Mouse (Mus musculus) lung, adult 18-20 months (tissue): ENCODE data around the gene Nubp2.

Experiments used
- DNase-seq, 2 experiments: peaks; one replicate each; pipeline ENCODE4 v3.0.0; 2022; ENCODE audit warnings: mixed read lengths in 2 of 2

Nubp2 gene

DNA sequence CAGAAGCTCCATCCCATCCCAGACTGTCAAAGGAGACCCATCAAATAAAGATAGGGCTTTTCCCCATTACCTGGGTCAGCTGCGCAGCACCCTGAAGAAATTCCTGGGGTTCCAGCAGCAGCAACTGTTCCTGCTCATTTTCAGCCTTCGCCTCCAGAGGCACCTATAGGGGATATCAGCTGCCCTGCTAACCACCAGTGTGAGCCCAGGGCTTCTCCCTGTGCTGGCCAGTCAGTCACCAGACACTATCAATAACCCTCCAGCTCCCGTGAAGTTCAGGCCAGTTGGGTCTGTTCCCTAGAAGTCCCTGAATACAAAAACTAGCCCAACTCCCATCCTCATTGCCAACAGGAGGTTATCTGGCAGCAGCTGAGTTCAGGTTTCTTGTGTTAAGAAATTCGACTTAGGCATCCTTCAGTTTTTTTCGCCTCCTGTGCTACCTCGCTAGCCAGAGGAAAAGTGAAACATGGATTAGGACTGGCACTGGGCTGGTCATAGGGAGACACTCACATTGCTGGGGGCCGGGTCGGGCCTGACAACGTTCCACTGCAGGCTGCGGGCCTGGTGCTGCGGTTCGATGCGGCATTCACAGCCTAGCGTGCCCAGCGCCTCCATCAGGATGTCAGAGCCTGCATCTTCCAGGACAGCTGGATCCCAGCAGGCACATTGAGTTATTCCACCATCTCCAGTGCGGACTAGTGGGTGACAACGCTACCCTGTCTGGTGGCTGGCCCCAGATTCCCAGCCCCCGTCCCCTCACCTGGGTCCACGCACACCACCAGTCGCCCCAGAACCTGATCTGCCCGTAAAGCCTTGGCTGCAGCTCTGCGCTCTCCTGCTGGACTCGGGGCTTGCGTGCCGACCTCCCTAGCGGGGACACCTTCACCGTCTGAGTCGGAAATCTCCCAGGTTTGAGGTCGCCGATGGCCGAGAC is 8.2 kb upstream of the Nubp2 start:
- no peak for DNase-seq

- DNase-seq: no peak
Measured at GRCm38 (mm10) chr17:24893276-24893675, 7.1 kb upstream of the Nubp2 start.

DNA sequence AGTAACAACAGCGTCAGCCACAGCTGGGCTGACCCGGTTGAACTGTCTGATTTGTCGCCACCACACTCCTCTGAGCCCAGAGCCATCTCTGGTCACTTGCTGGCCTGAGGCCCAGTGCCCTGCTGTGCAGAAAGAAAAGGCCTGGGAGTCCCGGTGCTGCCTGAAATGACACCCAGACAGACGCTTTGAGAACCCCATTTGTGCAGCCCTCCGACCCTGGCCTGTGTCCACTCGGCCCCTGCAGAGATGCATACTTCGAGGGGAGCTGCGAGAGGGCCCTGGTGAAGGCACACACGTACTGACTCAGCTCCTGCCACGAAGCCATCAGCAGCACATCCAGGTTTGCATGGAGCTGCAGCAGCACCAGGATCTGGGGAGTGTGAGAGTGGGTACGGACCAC is 6.6 kb upstream of the Nubp2 start:
- DNase-seq: no peak

- no peak for DNase-seq
Measured at GRCm38 (mm10) chr17:24891321-24891720, 5.2 kb upstream of the Nubp2 start.

- DNase-seq: no peak
Measured at GRCm38 (mm10) chr17:24890151-24891092, 4.3 kb upstream of the Nubp2 start.

DNA sequence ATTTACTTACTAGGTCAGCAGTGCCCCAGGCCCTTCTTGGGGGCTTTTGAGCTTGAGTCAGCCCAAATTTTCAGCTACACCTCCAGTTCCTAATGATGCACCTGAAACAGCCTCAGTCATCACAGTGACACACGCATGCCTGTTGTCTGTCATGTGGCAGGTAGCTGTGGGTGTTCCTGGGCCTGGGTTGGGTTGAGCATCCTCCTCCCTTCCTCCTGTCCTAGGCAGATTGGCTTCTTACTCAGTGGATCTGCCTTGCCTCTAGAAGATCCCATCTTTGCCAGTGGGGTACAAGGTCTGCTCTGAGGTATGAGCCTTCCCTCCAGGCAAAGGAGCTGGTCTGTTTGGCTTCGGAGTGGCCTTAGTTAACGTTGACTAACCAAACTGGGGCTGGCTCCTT is 2.7 kb upstream of the Nubp2 start:
- no peak for DNase-seq

DNA sequence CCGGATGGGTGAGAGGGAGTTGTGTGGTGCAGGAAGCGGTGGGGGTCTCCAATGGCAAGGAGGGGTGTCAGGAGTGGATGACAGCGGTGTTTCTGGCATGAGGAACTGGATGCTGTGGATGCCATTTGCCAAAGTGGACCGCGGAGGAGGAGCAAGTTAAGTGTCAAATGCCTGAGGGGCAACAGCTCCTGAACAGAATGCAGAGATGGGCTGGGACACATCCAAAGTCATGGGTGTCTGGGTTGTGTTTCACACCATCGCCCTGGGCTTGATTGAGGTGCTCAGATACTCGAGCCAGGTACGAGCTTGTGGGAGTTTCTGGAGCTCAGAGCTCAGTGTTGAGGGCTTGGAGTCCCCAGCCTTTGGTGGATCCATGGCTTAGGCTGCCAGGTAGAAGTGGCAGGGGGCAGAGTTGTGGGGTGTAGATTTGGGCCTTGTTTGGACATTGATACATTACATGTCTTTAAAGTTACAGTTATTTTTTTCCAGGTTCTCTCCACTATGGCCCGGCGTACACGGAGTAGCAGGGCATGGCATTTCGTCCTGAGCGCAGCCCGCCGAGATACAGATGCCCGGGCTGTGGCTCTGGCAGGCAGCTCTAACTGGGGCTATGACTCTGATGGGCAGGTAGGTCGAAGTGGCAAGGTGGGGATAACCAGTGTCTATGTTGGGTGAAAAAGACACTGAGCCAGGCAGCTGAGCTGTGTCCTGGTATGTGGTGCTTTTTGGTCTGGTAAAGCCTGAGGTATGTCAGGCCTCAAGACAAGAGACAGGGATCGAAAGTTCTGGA is 1.3 kb upstream of the Nubp2 start:
- DNase-seq: no peak

GRCm38 (mm10) chr17:24886932-24887271 is 753 bp upstream of the Nubp2 start:
- DNase-seq: no peak

GRCm38 (mm10) chr17:24885356-24886133 is 604 bp downstream of the Nubp2 start:
- no peak for DNase-seq

DNA sequence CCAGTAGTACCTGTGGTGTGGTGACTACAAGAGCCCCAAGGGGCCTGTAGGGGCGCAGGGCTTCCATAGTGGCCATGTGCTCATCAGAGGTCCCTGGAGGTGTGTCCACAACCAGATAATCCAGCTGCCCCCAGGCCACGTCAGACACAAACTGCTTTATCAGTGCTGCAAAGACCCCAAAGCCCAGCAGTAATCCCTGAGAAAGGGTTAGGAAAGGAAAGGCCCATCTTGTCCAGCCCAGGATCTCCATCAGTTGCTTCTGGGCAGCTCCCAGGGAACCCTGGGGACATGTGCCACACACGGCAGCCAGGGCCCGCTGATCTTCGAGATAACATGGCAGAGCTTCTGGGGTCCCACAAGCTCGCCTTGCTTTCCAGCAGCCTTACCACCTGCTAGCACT is 1.8 kb downstream of the Nubp2 start:
- no peak for DNase-seq

DNA sequence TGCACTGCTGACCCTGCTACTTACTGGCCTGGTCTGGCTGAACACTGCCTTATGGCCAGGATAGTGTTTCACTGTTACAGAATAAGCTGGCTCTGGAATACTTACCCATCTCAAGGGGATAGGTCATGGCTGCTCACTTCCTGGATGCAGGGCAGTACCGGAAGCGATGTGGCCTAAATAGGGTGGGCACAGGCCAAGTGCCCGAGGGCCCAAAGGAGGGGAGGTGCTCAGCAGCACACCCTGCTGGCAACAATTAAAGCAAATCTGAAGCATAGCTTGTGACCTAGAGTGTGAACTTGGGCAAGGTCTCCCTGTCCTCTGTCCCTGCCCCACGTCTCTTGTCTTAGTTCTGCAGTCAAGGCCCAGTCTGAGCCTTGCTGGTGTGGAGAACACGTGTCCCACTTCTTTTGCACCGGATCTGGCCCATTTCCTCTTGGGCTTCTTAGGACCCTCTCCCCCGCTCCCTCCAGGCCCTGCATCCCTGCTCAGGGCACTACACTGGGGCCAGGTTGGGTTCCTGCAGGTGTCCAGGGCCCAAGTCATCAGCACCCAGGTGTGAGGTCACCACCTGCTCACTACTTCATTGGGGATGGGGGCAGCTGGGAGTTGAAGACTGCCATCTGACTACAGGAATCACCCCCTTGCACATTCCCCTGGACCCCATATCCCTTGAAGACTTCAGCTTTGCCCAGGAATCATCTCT is 4.3 kb downstream of the Nubp2 start:
- DNase-seq: no peak

DNA sequence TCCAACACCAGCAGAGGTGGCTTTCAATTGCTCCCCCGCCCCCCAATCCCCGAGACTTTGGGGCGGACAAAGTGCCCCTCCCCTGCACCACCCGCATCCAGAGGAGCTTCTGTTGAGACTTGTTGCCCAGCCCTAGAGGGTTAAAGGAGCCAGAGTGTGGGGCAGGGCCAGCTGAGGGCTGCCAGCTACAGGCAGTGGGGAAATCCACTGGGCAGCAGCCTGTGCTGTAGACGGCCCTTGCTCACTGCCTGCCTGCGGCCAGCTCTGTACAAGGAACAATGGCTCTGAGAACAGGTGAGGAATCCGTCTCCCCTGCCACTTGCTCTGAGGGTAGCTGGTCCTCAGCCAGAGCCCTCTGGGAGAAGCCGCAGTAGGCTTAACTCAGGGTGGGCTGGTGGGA is 7.6 kb downstream of the Nubp2 start:
- no peak for DNase-seq

- peak; percentile 64 to 72 for DNase-seq
Measured at GRCm38 (mm10) chr17:24878117-24878397, 8.1 kb downstream of the Nubp2 start.

DNA sequence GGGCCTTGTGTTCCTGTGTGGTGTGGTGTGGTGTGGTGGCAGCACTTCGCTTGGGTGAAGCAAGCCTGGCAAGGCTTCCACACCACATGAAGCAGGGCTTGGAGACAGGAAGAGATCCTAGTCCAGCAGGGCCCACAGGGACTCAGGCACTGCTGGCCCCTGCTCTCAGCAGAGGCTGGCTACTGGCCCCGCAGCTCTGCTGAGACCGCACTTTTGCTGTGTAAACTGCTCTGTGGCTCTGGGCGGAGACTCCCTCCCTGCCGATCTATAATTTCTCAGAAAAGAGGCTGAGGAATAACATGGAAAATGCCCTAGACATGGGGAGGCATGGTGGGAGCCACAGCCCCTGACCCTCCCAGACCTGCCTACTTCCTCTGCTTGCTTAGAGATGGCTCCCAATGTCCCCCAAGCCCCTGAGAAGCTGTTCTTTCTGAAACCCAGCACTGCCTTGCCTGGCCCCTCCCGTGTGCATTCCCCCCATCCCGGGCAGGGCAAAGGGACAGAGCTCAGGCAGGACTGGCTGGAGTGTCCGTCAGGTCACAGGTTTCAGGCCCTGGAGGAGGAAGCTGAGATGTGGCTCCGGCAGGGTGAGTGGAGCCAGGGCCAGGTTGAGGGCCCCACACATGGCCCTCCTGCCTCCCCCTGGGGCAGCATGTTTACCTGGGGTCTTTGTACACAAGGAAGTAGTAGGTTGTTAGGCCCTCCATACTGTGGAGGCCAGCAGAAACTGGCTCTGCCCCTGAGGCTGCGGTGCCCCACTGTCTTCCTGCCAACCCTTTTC is 8.6 kb downstream of the Nubp2 start:
- DNase-seq: no peak

- no peak for DNase-seq
Measured at GRCm38 (mm10) chr17:24874989-24875388, 11.2 kb downstream of the Nubp2 start.

- DNase-seq: no peak
Measured at GRCm38 (mm10) chr17:24874405-24874745, 11.8 kb downstream of the Nubp2 start.

DNA sequence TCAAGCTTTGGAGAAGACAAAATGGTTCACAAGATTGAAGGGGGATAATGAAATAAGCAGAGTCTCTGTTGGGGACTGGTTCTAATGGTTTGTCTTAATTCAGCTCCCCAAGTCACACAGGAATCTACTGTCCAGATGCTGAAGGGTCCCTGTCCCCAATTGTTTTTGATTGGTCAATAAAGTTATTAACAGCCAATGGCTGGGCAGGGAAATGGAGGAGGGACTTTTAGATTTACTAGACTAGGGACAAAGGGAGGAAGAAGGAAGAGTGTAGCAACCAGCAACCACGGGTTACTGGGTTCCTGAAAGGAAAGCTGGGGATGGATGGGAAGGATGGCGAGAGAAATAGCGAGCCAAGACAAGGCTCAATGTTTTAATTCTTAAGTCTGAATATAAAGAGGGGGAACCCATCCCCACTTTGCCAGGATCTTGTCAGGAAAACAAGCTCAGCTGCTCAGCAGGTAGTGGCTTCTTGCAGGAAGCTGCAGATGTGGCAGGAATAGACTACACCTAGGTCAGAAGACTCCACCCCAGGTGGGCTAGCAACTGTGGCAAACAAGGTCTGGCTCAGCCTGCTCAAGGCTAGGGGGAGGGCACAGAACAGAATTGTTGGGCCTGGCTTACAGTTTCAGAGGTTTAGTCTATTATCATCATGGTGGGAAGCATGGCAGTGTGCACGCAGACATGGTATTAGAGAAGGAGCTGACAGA is 12.3 kb downstream of the Nubp2 start:
- no peak for DNase-seq

DNA sequence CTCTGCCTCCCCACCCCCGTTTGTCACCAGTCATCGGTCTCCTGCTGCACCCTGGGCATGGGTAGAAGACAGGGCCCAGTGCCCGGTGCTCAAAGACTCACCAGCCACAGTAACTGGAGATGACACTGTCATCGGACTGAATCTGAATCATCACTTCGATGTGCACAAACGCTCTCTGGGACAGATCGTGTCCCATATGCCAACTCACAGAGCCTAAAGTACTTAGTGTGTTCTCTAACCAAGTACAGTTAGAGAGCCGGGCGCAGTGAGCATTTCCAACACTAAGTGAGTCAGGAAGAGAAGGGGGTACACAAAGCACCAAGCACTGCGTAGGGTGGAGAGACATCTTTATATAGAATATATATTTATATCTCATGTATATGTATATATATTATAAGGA is 18.2 kb downstream of the Nubp2 start:
- no peak for DNase-seq

DNA sequence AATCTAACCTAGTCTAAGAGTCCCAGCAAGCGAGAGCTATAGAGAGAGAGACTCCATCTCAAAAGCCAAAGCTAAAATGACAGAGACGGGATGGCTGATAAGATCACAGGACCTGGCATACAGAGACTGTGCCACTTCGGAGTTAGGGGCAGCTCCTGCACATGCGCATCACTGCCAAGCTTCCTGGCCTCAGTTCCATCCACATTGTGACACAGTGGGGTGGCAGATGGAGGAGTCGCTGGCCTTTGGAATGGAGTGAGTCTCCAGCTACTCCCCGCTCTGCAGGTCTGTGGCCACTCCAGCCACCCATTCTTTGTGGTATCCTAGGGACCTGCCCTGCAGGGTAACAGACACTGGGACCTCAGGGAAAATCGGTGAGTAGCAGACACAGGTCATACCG is 20.4 kb downstream of the Nubp2 start, which contains the start of gene Igfals:
TSS of gene Igfals (plus strand) at position 222 of the 400 bp plus-strand sequence.
- no peak for DNase-seq

DNA sequence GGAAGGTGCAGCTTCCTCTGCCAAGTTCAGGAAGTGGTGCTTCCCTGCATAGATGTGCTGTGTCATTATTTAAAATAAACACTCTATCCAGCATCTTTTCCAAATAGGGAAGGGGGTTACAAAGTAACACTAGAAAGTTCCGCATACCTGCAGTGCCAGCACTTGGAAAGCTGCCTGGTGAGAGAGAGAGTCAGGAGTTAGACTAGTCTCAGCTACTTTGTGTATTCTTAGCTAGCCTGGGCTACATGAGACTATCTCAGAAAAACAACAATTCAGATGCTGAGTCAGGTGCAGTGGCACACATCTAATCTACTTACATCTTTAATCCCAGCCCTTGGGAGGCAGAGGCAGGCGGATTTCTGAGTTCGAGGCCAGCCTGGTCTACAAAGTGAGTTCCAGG is 24.4 kb downstream of the Nubp2 start:
- no peak for DNase-seq
